Mouse (Mus musculus) forebrain, embryonic 11.5 days (tissue): ENCODE data around the gene Ccdc54. TPM values are rescaled to one million over a fixed set of nuclear protein-coding genes. Genes with fewer than 3 reads are reported as not detected.

ENCODE experiments used
- ATAC-seq: fragments of 200-750 bp; cut with Nextera tagmentation; replicated peaks from 2 replicates; pipeline ENCODE4 v1.8.0; 2017; ENCODE audit warnings: moderate TSS enrichment; ENCODE audit not compliant: low FRiP score
- DNase-seq: peaks from one replicate; pipeline ENCODE4 v3.0.0-alpha.2; 2017; ENCODE audit warnings: low spot score
- H3K27ac ChIP-seq: fragments of 300-500 bp; sonication (generic); 2 replicates; pipeline ENCODE4 v1.5.1; 2014; ENCODE audit warnings: low read depth, low read length
- H3K27me3 ChIP-seq: fragments of 300-500 bp; sonication (generic); 2 replicates; pipeline ENCODE4 v1.6.1; 2014; ENCODE audit warnings: mild to moderate bottlenecking, low read length, mixed read lengths; ENCODE audit not compliant: control insufficient read depth, insufficient read depth
- H3K36me3 ChIP-seq: fragments of 300-500 bp; sonication (generic); 2 replicates; pipeline ENCODE4 v1.6.1; 2014; ENCODE audit warnings: mild to moderate bottlenecking, low read length, moderate library complexity, mixed read lengths; ENCODE audit not compliant: control insufficient read depth, insufficient read depth
- H3K4me1 ChIP-seq: fragments of 300-500 bp; sonication (generic); replicated peaks from 2 replicates; pipeline ENCODE4 v1.6.1; 2014; ENCODE audit warnings: low read length, mixed read lengths; ENCODE audit not compliant: control insufficient read depth, insufficient read depth
- H3K4me2 ChIP-seq: fragments of 300-500 bp; sonication (generic); 2 replicates; pipeline ENCODE4 v1.6.1; 2014; ENCODE audit warnings: low read depth, mild to moderate bottlenecking, low read length, moderate library complexity, mixed read lengths; ENCODE audit not compliant: severe bottlenecking
- H3K4me3 ChIP-seq: fragments of 300-500 bp; sonication (generic); 2 replicates; pipeline ENCODE4 v1.5.1; 2014; ENCODE audit warnings: low read depth, low read length
- H3K9ac ChIP-seq: fragments of 300-500 bp; sonication (generic); 2 replicates; pipeline ENCODE4 v1.6.1; 2014; ENCODE audit warnings: low read length
- H3K9me3 ChIP-seq: fragments of 300-500 bp; sonication (generic); 2 replicates; pipeline ENCODE4 v1.6.1; 2016; ENCODE audit warnings: low read length, mixed read lengths; ENCODE audit not compliant: control insufficient read depth
- WGBS: fragments of 180-500 bp; shearing (Covaris S2); extraction: QIAGEN DNeasy Blood & Tissue Kit; methylation state at CpG from one replicate; pipeline ENCODE4 v1.1.7; 2014; 5-methylcytosine and 5-hydroxymethylcytosine counted together
- polyA plus RNA-seq: library from polyadenylated mRNA; unstranded; fragments of >200 nt; fragmentation: Nextera tagmentation; extraction: Ambion mirVana; gene quantifications from 2 replicates; pipeline ENCODE4 v1.2.1, GENCODE M21; 2014

The Ccdc54 gene
- polyA plus RNA-seq, 1 experiment from 2014 or later: not detected

- H3K9ac ChIP-seq: no peak overlapping the region
- H3K27me3 ChIP-seq: no peaks in the 10 kb centered on the region
- no peak for ATAC-seq
- no peaks in the 10 kb centered on the region for H3K9me3 ChIP-seq
- 87% methylated on average over 6 of the region's 6 CpGs for WGBS
- H3K4me3 ChIP-seq: no peak overlapping the region
- no peak for DNase-seq
- no peaks in the 10 kb centered on the region for H3K36me3 ChIP-seq
- no peaks in the 10 kb centered on the region for H3K4me1 ChIP-seq
- no peak overlapping the region for H3K4me2 ChIP-seq
- no peak overlapping the region for H3K27ac ChIP-seq
Observed at GRCm38 (mm10) chr16:50559163-50559771, 31.7 kb downstream of the Ccdc54 start.

- Histone ChIP-seq H3K36me3 (no peaks in the 10 kb centered on the region), H3K9ac (no peak overlapping the region), H3K9me3 (no peaks in the 10 kb centered on the region), H3K4me3 (no peak overlapping the region), H3K4me2 (no peak overlapping the region), H3K27me3 (no peaks in the 10 kb centered on the region), H3K27ac (no peak overlapping the region), H3K4me1 (no peaks in the 10 kb centered on the region)
- no peak for DNase-seq
- ATAC-seq: no peak
- WGBS: 87% methylated on average over 2 of the region's 2 CpGs
Observed at GRCm38 (mm10) chr16:50553828-50554227, 37.1 kb downstream of the Ccdc54 start.

- Histone ChIP-seq H3K9ac (no peak overlapping the region), H3K27me3 (no peaks in the 10 kb centered on the region), H3K9me3 (no peaks in the 10 kb centered on the region), H3K4me1 (no peaks in the 10 kb centered on the region), H3K27ac (no peak overlapping the region), H3K4me2 (no peak overlapping the region), H3K4me3 (no peak overlapping the region), H3K36me3 (no peaks in the 10 kb centered on the region)
- no peak for DNase-seq
- WGBS: 88% methylated on average over 7 of the region's 7 CpGs
- no peak for ATAC-seq
Observed at GRCm38 (mm10) chr16:50551871-50552528, 39.0 kb downstream of the Ccdc54 start.

GRCm38 (mm10) chr16:50550927-50551326 lies 40.0 kb downstream of the Ccdc54 start:
- Histone ChIP-seq H3K4me3 (no peak overlapping the region), H3K36me3 (no peaks in the 10 kb centered on the region), H3K9ac (no peak overlapping the region), H3K27me3 (no peaks in the 10 kb centered on the region), H3K4me2 (no peak overlapping the region), H3K4me1 (no peaks in the 10 kb centered on the region), H3K9me3 (no peaks in the 10 kb centered on the region), H3K27ac (no peak overlapping the region)
- ATAC-seq (no peak), DNase-seq (no peak)
- whole genome bisulfite sequencing: 93% methylated on average over 5 of the region's 5 CpGs

- Histone ChIP-seq H3K4me2 (no peak overlapping the region), H3K27ac (no peak overlapping the region), H3K4me3 (no peak overlapping the region), H3K4me1 (no peaks in the 10 kb centered on the region), H3K9ac (no peak overlapping the region), H3K27me3 (no peaks in the 10 kb centered on the region), H3K9me3 (no peaks in the 10 kb centered on the region), H3K36me3 (no peaks in the 10 kb centered on the region)
- ATAC-seq: no peak
- 64% methylated on average over 5 of the region's 5 CpGs for WGBS
- no peak for DNase-seq
Observed at GRCm38 (mm10) chr16:50542554-50543333, 48.2 kb downstream of the Ccdc54 start.

Other genes starting within 250 kb of the Ccdc54 start
- 30.1 and 38.0 TPM in 2 replicates for gene Bbx, start 158.8 kb downstream of the Ccdc54 start, polyA plus RNA-seq